Mouse (Mus musculus) thymus, adult 2 months (tissue): ENCODE measurements around the gene Spp2.

ENCODE experiments used
- CTCF ChIP-seq: fragments of 200-500 bp; IDR thresholded peaks from 2 replicates; pipeline ENCODE4 v1.5.1; 2012; ENCODE audit warnings: mild to moderate bottlenecking, control low read depth, low read length, moderate library complexity, borderline replicate concordance; ENCODE audit not compliant: control insufficient read depth, poor library complexity, insufficient read depth; ENCODE audit errors: extremely low read depth
- POLR2A ChIP-seq: fragments of 200-500 bp; IDR thresholded peaks from 2 replicates; pipeline ENCODE4 v1.6.1; 2012; ENCODE audit warnings: mild to moderate bottlenecking, low read length, control low read depth, moderate library complexity; ENCODE audit not compliant: control insufficient read depth, poor library complexity, insufficient read depth; ENCODE audit errors: extremely low read depth

- no peak for TF ChIP-seq POLR2A
- TF ChIP-seq CTCF, result no peak
These were observed 21.4 kb downstream of the Spp2 start for GRCm38 (mm10) chr1:88427987-88428741.
